38 mouse cellular contexts compared by ENCODE assay signal in genomic region chr16:89487852-89488251, GRCm38 (mm10). TPM values are rescaled to one million over a fixed set of nuclear protein-coding genes. Genes with fewer than 3 reads are reported as not detected.
"Had no signal": no experiment of that assay in that cellular context is flagged by ENCODE, and none has a peak within 500 bp of the region (broad histone marks: within the 10 kb centered on the region; RNA-seq: fewer than 3 reads in every experiment).

TSS of gene Krtap8-1 (minus strand) at chr16:89487952.

- H3K27me3 ChIP-seq: embryonic facial prominence, embryonic 12.5 days; embryonic facial prominence, embryonic 13.5 days; embryonic facial prominence, embryonic 15.5 days; forebrain, embryonic 12.5 days; forebrain, embryonic 13.5 days; forebrain, embryonic 15.5 days had no signal

- H3K4me3 ChIP-seq: embryonic facial prominence, embryonic 10.5 days; embryonic facial prominence, embryonic 12.5 days; embryonic facial prominence, embryonic 13.5 days; embryonic facial prominence, embryonic 15.5 days; erythroblast, embryonic 14.5 days; forebrain, embryonic 10.5 days; forebrain, embryonic 12.5 days; forebrain, embryonic 13.5 days; forebrain, embryonic 15.5 days; gastrocnemius, adult 2 months; heart, adult 2 months had no signal

- ATAC-seq: forebrain, embryonic 13.5 days; forebrain, embryonic 15.5 days; forebrain, embryonic 16.5 days; forebrain, postnatal 0 days had no signal

- H3K27ac ChIP-seq: embryonic facial prominence, embryonic 10.5 days; embryonic facial prominence, embryonic 12.5 days; embryonic facial prominence, embryonic 13.5 days; embryonic facial prominence, embryonic 15.5 days; forebrain, embryonic 10.5 days; forebrain, embryonic 12.5 days; forebrain, embryonic 13.5 days; forebrain, embryonic 15.5 days; gastrocnemius, adult 2 months; heart, adult 2 months had no signal

- H3K9ac ChIP-seq: embryonic facial prominence, embryonic 12.5 days; embryonic facial prominence, embryonic 13.5 days; embryonic facial prominence, embryonic 15.5 days; forebrain, embryonic 12.5 days; forebrain, embryonic 13.5 days; forebrain, embryonic 15.5 days; forebrain, postnatal 0 days had no signal

- H3K9me3 ChIP-seq: embryonic facial prominence, embryonic 10.5 days; embryonic facial prominence, embryonic 12.5 days; embryonic facial prominence, embryonic 13.5 days; embryonic facial prominence, embryonic 15.5 days; forebrain, embryonic 10.5 days; forebrain, embryonic 12.5 days; forebrain, embryonic 13.5 days; forebrain, embryonic 15.5 days had no signal

- H3K4me2 ChIP-seq: embryonic facial prominence, embryonic 12.5 days; embryonic facial prominence, embryonic 13.5 days; embryonic facial prominence, embryonic 15.5 days; forebrain, embryonic 12.5 days; forebrain, embryonic 13.5 days; forebrain, embryonic 15.5 days had no signal

- H3K36me3 ChIP-seq: embryonic facial prominence, embryonic 10.5 days; embryonic facial prominence, embryonic 12.5 days; embryonic facial prominence, embryonic 13.5 days; embryonic facial prominence, embryonic 15.5 days; forebrain, embryonic 10.5 days; forebrain, embryonic 12.5 days; forebrain, embryonic 15.5 days had no signal

- DNase-seq: cerebellum, adult 2 months; cerebellum, adult 8-10 months; cerebellum, adult 9-10 months; cerebellum, adult 9-11 months; cerebellum, postnatal 10 days; cerebellum, postnatal 14 days; cerebellum, postnatal 25 days; cerebellum, postnatal 36 days; embryo, embryonic 11 days; forebrain, postnatal 0 days; gastrocnemius, adult 2 months; gastrocnemius, postnatal 10 days; gastrocnemius, postnatal 14 days; gastrocnemius, postnatal 25 days; gastrocnemius, postnatal 36 days; heart, adult 11 months; heart, adult 18-20 months; heart, adult 2 months had no signal

- H3K4me1 ChIP-seq: embryonic facial prominence, embryonic 10.5 days; embryonic facial prominence, embryonic 12.5 days; embryonic facial prominence, embryonic 13.5 days; embryonic facial prominence, embryonic 15.5 days; forebrain, embryonic 10.5 days; forebrain, embryonic 12.5 days; forebrain, embryonic 13.5 days; forebrain, embryonic 15.5 days had no signal

RNA-seq across cellular contexts. Expression of gene Krtap8-1, which starts in this region (rescaled TPM):
- total RNA-seq: common myeloid progenitor, adult 5-6 weeks; forebrain, postnatal 0 days; gastrocnemius, adult 18-20 months; gastrocnemius, adult 2 months; gastrocnemius, adult 8-10 months; gastrocnemius, postnatal 14 days; gastrocnemius, postnatal 25 days; gastrocnemius, postnatal 36 days; gastrocnemius, postnatal 4 days; granulocyte monocyte progenitor cell, adult 5-6 weeks; heart, adult 18-20 months; heart, adult 2 months; heart, adult 8-10 months had no signal
- polyA plus RNA-seq: cerebellum, adult 2 months; cortical plate, adult 2 months; embryonic facial prominence, embryonic 10.5 days; embryonic facial prominence, embryonic 11.5 days; embryonic facial prominence, embryonic 12.5 days; embryonic facial prominence, embryonic 13.5 days; erythroblast, embryonic 14.5 days; forebrain, embryonic 10.5 days; forebrain, embryonic 12.5 days; forebrain, embryonic 13.5 days; forebrain, embryonic 15.5 days; forebrain, embryonic 16.5 days; forebrain, postnatal 0 days; frontal cortex, adult 2 months; gonadal fat pad, adult 2 months; heart, adult 2 months had no signal
